Mouse (Mus musculus) liver, embryonic 16.5 days (tissue): Measurements from ENCODE around the gene Tmem260. TPM values are rescaled to one million over a fixed set of nuclear protein-coding genes. Genes with fewer than 3 reads are reported as not detected.
"Not testable (repeated sequence)": the region's sequence is repeated elsewhere in the genome, so short reads cannot be mapped to it uniquely, and the experiment has no call there.

Source experiments
- ATAC-seq: fragments of 200-750 bp; cut with Nextera tagmentation; 2 replicates; pipeline ENCODE4 v1.8.0; 2017; ENCODE audit warnings: low read depth, mild to moderate bottlenecking, moderate number of reproducible peaks, moderate library complexity
- H3K27ac ChIP-seq: fragments of 300-500 bp; sonication (generic); 2 replicates; pipeline ENCODE4 v1.5.1; 2014; ENCODE audit warnings: mild to moderate bottlenecking, low read length
- H3K27me3 ChIP-seq: fragments of 300-500 bp; sonication (generic); 2 replicates; pipeline ENCODE4 v1.6.1; 2014; ENCODE audit warnings: low read depth, low read length, mixed read lengths; ENCODE audit not compliant: control insufficient read depth, insufficient read depth
- H3K36me3 ChIP-seq: fragments of 300-500 bp; sonication (generic); 2 replicates; pipeline ENCODE4 v1.6.1; 2014; ENCODE audit warnings: mild to moderate bottlenecking; ENCODE audit not compliant: control insufficient read depth, insufficient read depth
- H3K4me1 ChIP-seq: fragments of 300-500 bp; sonication (generic); 2 replicates; pipeline ENCODE4 v1.6.1; 2014; ENCODE audit warnings: low read depth, low read length, mixed read lengths; ENCODE audit not compliant: control insufficient read depth
- H3K4me2 ChIP-seq: fragments of 300-500 bp; sonication (generic); 2 replicates; pipeline ENCODE4 v1.6.1; 2014; ENCODE audit warnings: low read depth, low read length, mixed read lengths
- H3K4me3 ChIP-seq: fragments of 300-500 bp; sonication (generic); 2 replicates; pipeline ENCODE4 v1.5.1; 2014; ENCODE audit warnings: low read depth, mild to moderate bottlenecking, low read length
- H3K9ac ChIP-seq: fragments of 300-500 bp; sonication (generic); 2 replicates; pipeline ENCODE4 v1.6.1; 2014; ENCODE audit warnings: low read depth, low read length
- H3K9me3 ChIP-seq: fragments of 300-500 bp; sonication (generic); replicated peaks from 2 replicates; pipeline ENCODE4 v1.6.1; 2016; ENCODE audit warnings: low read length; ENCODE audit not compliant: control insufficient read depth
- WGBS: fragments of 180-500 bp; shearing (Covaris S2); extraction: QIAGEN DNeasy Blood & Tissue Kit; methylation state at CpG from one replicate; pipeline ENCODE4 v1.1.7; 2014; ENCODE audit not compliant: insufficient replicate concordance; 5-methylcytosine and 5-hydroxymethylcytosine counted together
- polyA plus RNA-seq: library from polyadenylated mRNA; unstranded; fragments of >200 nt; fragmentation: Nextera tagmentation; extraction: Ambion mirVana; gene quantifications from 2 replicates; pipeline ENCODE4 v1.2.1, GENCODE M21; 2015

The Tmem260 gene
- polyA plus RNA-seq, 1 experiment from 2014 or later: 5.8 TPM

DNA sequence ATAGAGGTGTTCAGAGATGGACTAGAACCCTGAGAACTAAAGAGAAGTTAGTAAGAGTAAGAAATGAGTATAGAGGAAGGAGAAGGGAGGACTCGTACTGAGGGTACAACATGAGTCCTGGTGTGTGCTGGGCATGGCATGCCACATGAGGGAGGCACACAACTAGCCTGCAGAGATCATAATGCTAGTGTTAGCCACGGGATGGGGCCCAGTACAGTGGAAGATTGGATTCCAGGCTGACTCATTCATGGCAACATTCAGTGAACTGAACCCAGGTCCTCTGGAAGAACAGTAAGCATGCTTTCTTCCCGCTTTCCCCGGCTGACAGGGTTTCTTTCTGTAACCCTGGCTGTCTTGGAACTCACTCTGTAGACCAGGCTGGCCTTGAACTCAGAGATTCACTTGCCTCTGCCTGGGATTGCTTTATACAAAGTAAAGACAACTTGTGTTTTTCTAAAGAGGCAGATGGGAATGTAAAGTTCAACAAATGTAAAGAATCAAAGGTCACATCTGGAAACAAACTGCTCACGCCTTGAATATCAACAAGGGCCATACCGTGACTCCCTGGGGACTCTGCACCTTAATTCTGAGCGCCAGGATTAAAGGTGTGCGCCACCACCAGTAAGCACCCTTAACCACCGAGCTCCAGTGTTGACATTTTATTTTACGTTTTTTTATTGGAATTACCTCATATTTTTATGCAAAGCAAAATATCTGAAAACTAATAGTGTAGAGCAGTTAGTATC is 25.0 kb downstream of the Tmem260 start:
- no peak for ATAC-seq
- Histone ChIP-seq H3K36me3 (no peaks in the 10 kb centered on the region; the same call in 1 of the 2 replicates), H3K4me1 (peaks cover 4% of the 10 kb centered on the region; the same call in 1 of the 2 replicates), H3K9me3 (no peaks in the 10 kb centered on the region), H3K27me3 (no peaks in the 10 kb centered on the region), H3K4me2 (no peak overlapping the region), H3K4me3 (no peak overlapping the region), H3K9ac (no peak overlapping the region), H3K27ac (no peak overlapping the region)
- WGBS: 70% methylated on average over 10 of the region's 10 CpGs

DNA sequence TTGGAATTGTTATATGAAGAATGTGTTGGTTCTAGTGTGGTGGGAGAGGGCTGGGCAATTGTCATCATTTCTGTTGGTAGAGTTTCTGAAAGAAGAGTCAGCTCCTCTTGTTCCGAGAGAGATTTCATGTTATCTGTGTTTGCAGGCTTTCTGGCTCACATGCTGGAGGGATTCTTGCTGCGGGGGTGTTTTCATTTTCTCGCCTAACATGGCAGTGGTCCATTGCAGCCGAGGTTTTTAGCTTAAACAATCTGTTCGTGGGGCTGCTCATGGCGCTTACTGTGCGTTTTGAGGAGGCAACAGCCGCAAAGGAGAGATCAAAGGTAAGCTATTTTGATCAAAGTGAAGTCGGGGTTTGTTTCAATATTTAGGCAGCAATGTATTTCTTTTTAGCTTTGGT is 26.3 kb downstream of the Tmem260 start:
- ATAC-seq: no peak
- Histone ChIP-seq H3K4me2 (no peak overlapping the region), H3K4me3 (no peak overlapping the region), H3K27me3 (no peaks in the 10 kb centered on the region), H3K9ac (no peak overlapping the region), H3K36me3 (no peaks in the 10 kb centered on the region; the same call in 1 of the 2 replicates), H3K4me1 (peaks cover 4% of the 10 kb centered on the region; the same call in 1 of the 2 replicates), H3K27ac (no peak overlapping the region), H3K9me3 (no peaks in the 10 kb centered on the region)
- WGBS: 55% methylated on average over 9 of the region's 9 CpGs

DNA sequence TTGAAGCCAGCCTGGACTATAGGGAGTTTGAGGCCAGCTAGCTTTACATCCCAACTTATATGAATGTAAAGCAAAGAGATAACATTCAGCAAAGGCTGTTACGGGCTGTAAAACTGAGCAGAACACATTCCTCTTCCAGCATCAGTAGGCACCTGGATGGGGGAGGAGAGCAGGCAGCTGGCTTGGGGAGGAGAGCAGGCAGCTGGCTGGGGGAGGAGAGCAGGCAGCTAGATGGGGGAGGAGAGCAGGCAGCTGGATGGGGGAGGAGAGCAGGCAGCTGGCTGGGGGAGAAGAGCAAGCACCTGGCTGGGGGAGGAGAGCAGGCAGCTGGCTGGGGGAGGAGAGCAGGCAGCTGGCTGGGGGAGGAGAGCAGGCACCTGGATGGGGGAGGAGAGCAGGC is 29.4 kb downstream of the Tmem260 start:
- Histone ChIP-seq H3K27me3 (no peaks in the 10 kb centered on the region), H3K4me1 (peaks cover 4% of the 10 kb centered on the region; the same call in 1 of the 2 replicates), H3K4me2 (no peak overlapping the region), H3K9ac (no peak overlapping the region), H3K9me3 (no peaks in the 10 kb centered on the region), H3K27ac (no peak overlapping the region), H3K4me3 (no peak overlapping the region), H3K36me3 (no peaks in the 10 kb centered on the region; the same call in 1 of the 2 replicates)
- no peak for ATAC-seq
- 79% methylated on average over 1 of the region's 1 CpGs for WGBS

DNA sequence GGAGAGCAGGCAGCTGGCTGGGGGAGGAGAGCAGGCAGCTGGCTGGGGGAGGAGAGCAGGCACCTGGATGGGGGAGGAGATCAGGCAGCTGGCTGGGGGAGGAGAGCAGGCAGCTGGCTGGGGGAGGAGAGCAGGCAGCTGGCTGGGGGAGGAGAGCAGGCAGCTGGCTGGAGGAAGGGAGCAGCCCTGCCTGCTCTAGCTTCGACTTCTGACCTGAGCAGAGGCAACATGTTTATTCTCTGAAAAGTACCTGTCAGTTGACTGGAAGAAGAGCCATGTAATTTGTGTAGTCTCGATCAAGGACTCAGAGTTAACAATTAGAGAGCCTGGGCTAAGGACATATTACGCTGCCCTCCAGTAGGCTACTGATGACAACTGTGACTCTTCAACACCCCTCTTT is 29.9 kb downstream of the Tmem260 start:
- not testable (repeated sequence) for H3K9me3 ChIP-seq, H3K4me3 ChIP-seq, H3K4me2 ChIP-seq, H3K4me1 ChIP-seq, H3K9ac ChIP-seq, H3K27ac ChIP-seq, H3K36me3 ChIP-seq, H3K27me3 ChIP-seq
- ATAC-seq: 0 out of 2 replicates have a peak, but pooled peaks have one; percentile 30
- WGBS: 54% methylated on average over 3 of the region's 3 CpGs

DNA sequence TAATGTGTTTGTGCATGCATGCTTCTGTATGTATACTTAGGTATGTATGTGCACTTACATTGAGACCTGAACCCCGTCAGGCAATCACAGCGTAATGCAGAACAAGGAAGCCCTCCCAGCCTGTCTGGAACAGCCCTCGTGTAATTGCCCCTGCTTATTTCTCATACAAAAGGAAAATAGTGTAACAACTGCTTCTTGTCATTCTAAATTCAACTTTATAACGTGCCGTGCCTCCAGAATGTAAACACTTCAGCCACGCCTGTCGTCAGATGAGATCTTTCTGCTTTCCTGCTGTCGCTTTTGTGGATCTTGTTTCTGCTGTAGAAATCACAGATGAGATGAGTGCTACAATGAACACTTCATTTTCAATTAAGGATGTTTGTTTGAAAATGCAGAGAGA is 30.4 kb downstream of the Tmem260 start:
- WGBS: 78% methylated on average over 8 of the region's 8 CpGs
- no peaks in the 10 kb centered on the region; the same call in 1 of the 2 replicates for H3K36me3 ChIP-seq
- ATAC-seq: no peak
- no peak overlapping the region for H3K9ac ChIP-seq
- H3K27ac ChIP-seq: no peak overlapping the region
- H3K4me3 ChIP-seq: no peak overlapping the region
- H3K4me2 ChIP-seq: no peak overlapping the region
- H3K9me3 ChIP-seq: no peaks in the 10 kb centered on the region
- peaks cover 4% of the 10 kb centered on the region; the same call in 1 of the 2 replicates for H3K4me1 ChIP-seq
- H3K27me3 ChIP-seq: no peaks in the 10 kb centered on the region

DNA sequence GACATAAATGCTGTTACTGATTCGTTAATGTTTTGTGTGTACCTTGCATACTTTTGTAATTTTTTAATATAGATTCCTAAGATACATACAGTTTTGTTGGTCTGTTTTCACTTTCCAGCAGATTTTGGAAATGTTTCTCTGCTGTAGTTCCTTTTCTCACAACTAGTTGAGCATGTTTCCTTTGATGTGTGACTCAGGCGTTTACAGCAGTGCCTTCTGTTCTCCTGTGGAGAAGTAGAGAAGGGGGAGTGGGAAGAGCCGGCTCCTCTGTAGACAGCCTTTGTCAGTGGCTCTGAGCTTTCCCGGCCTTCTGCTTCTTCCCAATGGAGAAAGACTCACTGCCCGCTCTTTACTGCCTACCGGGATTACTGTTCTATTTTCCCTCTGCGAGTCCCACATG is 35.7 kb downstream of the Tmem260 start:
- no peaks in the 10 kb centered on the region for H3K36me3 ChIP-seq
- no peaks in the 10 kb centered on the region for H3K27me3 ChIP-seq
- H3K4me1 ChIP-seq: no peaks in the 10 kb centered on the region
- H3K4me3 ChIP-seq: no peak overlapping the region
- no peaks in the 10 kb centered on the region for H3K9me3 ChIP-seq
- no peak overlapping the region for H3K9ac ChIP-seq
- 62% methylated on average over 7 of the region's 7 CpGs for WGBS
- no peak for ATAC-seq
- H3K4me2 ChIP-seq: no peak overlapping the region
- H3K27ac ChIP-seq: no peak overlapping the region

DNA sequence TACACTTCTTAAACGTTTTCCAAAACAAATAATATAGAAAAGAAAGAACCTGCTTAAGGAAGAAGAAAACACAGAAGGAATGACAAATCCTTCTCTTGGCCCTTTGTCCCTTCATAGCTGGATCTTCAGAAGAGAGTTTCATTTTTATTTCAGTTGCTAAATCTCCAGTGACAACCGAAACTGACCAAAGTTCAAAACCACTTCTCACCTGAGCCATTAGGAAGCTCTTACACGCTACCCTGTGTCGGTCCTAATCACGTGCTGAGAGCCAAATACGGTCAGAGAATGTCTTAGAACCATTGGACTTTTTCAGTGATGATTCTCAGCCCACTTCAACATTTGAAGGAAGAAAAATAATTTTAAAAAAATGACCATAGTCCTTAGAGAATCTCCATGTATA is 36.8 kb downstream of the Tmem260 start:
- Histone ChIP-seq H3K9ac (no peak overlapping the region), H3K36me3 (no peaks in the 10 kb centered on the region), H3K4me2 (no peak overlapping the region), H3K4me1 (no peaks in the 10 kb centered on the region), H3K27ac (no peak overlapping the region), H3K9me3 (no peaks in the 10 kb centered on the region), H3K27me3 (no peaks in the 10 kb centered on the region), H3K4me3 (no peak overlapping the region)
- no peak for ATAC-seq
- 73% methylated on average over 6 of the region's 6 CpGs for WGBS

DNA sequence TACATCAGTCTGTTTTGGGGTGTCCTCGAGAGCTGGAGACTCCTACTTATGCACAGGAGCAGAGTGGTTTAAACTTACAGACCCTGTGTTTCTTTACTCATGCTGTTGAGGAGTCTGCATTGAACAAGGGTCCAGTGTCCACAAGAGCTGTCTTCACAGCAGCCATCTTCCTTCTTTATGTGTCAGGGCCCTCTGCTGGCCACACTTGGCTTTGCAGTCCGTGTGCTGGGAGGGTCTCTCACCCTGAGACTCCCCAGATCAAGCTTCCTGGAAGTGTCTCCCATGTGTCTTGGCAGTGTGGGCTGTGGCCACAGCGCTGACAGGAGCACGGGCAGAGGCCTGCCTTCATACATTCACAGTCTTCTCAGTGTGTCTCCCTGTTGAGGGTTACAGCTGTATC is 48.0 kb downstream of the Tmem260 start:
- WGBS: 12% methylated on average over 4 of the region's 4 CpGs
- Histone ChIP-seq H3K9me3 (no peaks in the 10 kb centered on the region), H3K27ac (no peak overlapping the region)

DNA sequence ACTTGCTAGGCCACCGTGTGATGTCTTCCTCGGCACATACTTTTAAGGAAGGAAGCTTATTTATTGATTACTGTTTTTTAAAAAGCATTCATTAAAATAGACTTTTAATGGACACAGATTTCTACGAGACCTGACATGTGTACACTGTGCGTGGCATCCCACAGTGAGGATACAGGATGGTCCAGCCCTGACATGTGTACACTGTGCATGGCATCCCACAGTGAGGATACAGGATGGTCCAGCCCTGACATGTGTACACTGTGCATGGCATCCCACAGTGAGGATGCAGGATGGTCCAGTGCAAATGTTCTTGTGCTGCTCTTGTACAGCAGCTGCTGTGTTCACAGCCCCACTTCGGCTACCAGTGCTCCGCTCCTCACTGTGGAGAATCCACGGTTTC is 56.6 kb downstream of the Tmem260 start:
- Histone ChIP-seq H3K4me1 (no peaks in the 10 kb centered on the region), H3K36me3 (no peaks in the 10 kb centered on the region), H3K4me2 (no peak overlapping the region), H3K27ac (no peak overlapping the region), H3K4me3 (no peak overlapping the region), H3K9ac (no peak overlapping the region), H3K9me3 (no peaks in the 10 kb centered on the region), H3K27me3 (no peaks in the 10 kb centered on the region)
- ATAC-seq: no peak
- WGBS: 81% methylated on average over 7 of the region's 7 CpGs

More for the DNA sequence above, 48.0 kb downstream of the Tmem260 start:
- H3K27me3 ChIP-seq: no peaks in the 10 kb centered on the region
- H3K4me1 ChIP-seq: no peaks in the 10 kb centered on the region
- no peak for ATAC-seq
- H3K4me3 ChIP-seq: no peak overlapping the region
- H3K36me3 ChIP-seq: no peaks in the 10 kb centered on the region
- H3K4me2 ChIP-seq: no peak overlapping the region
- no peak overlapping the region for H3K9ac ChIP-seq
